Mouse (Mus musculus): Measurements from ENCODE around the gene Casp6. TPM values are rescaled to one million over a fixed set of nuclear protein-coding genes. Genes with fewer than 3 reads are reported as not detected.

The Casp6 gene
- polyA plus RNA-seq, 1 experiment: 26.4 TPM

DNA sequence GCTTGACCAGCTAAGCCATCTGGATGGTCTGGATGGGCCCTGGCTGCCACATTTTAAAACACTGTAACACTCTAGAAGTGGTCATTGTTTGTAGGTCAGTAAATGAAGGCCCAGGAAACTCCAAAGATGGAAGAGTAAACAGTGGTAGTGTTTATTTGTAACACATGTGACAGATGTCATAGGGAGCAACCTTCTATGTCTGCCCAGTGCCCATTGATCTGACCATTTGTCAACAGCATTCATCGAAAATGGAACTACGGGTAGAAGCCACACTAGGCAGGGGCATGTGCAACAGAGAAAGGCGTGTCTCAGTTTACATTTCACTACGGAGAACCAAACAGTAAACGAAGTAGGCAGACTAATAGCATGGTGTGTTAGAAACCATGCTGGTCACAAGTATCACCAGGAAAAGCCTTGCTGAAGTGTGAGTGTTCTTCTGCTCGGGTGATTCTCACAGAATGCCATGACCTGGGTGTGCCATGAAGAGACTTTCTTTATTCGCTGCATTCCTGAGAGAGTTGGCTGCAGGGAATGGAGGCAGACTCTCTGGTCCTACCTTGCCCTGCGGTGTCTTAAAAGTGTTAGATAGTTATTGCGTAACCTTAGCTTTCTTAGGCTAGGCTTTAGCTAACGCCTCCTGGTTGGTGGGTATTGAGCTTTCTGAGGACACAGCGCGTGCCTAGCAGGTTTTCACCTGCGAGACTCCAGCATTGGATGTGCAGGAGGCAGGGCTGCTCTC, 13.3 kb upstream of the Casp6 start:
- TF ChIP-seq CTCF (IDR thresholded peaks at IDR 0.05; ENCODE audit: borderline replicate concordance, extremely low read depth, insufficient read depth, insufficient read length) (no peak), POLR2A (IDR thresholded peaks at IDR 0.05; ENCODE audit: borderline replicate concordance, extremely low read depth, insufficient read depth, insufficient read length, poor library complexity, severe bottlenecking) (no peak)

DNA sequence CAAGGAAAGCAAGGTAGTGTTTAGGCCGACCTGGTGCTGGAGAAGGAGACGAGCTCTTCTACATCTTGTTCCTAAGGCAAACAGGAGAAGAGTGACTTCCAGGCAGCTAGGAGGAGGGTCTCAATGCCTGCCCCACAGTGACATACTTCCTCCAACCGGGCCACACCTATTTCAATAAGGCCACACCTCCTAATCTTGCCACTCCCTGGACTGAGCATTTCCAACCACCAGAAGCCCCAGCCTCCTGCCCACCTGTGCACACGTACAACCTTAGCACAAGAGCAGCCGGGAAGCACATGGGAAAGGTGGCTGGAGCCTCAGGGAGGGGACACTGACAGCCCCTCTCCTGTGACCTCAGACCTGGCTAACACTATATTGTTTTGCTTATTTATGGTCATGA, 9.2 kb upstream of the Casp6 start:
- no peak for DNase-seq (ENCODE audit: low read depth)
- TF ChIP-seq POLR2A (IDR thresholded peaks at IDR 0.05; ENCODE audit: borderline replicate concordance, extremely low read depth, insufficient read depth, insufficient read length, poor library complexity, severe bottlenecking) (no peak), CTCF (IDR thresholded peaks at IDR 0.05; ENCODE audit: borderline replicate concordance, extremely low read depth, insufficient read depth, insufficient read length) (no peak)

More for the DNA sequence above, 13.3 kb upstream of the Casp6 start:
- DNase-seq (ENCODE audit: low read depth): no peak

DNA sequence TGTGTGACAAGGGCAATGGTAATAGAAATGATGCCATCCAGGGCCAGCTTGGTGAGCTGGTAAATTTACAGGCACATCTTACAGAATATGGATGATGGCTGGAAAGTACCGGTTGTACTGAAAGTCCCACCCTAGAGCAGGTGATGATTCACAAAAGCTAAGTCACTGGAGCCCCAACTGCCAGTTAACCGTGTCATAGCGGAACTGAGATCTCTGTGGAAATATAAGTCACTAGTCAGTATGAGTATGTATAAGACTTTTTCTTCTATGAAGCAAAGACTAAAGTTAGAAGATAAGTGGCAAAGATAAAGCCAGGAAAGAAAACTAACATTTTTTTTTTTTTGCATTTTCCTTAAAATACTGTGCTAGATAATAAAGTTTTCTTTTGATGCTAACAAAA, 8.1 kb upstream of the Casp6 start:
- no peak for DNase-seq (ENCODE audit: low read depth)
- TF ChIP-seq CTCF (IDR thresholded peaks at IDR 0.05; ENCODE audit: borderline replicate concordance, extremely low read depth, insufficient read depth, insufficient read length) (no peak), POLR2A (IDR thresholded peaks at IDR 0.05; ENCODE audit: borderline replicate concordance, extremely low read depth, insufficient read depth, insufficient read length, poor library complexity, severe bottlenecking) (no peak)

GRCm38 (mm10) chr3:129896591-129896990, 4.6 kb upstream of the Casp6 start:
- TF ChIP-seq POLR2A (IDR thresholded peaks at IDR 0.05; ENCODE audit: borderline replicate concordance, extremely low read depth, insufficient read depth, insufficient read length, poor library complexity, severe bottlenecking) (no peak), CTCF (IDR thresholded peaks at IDR 0.05; ENCODE audit: borderline replicate concordance, extremely low read depth, insufficient read depth, insufficient read length) (no peak)
- no peak for DNase-seq (ENCODE audit: low read depth)

- no peak for DNase-seq (ENCODE audit: low read depth)
- TF ChIP-seq POLR2A (IDR thresholded peaks at IDR 0.05; ENCODE audit: borderline replicate concordance, extremely low read depth, insufficient read depth, insufficient read length, poor library complexity, severe bottlenecking) (no peak), CTCF (IDR thresholded peaks at IDR 0.05; ENCODE audit: borderline replicate concordance, extremely low read depth, insufficient read depth, insufficient read length) (no peak)
Observed at GRCm38 (mm10) chr3:129898886-129899285, 2.3 kb upstream of the Casp6 start.

- TF ChIP-seq POLR2A (IDR thresholded peaks at IDR 0.05; ENCODE audit: borderline replicate concordance, extremely low read depth, insufficient read depth, insufficient read length, poor library complexity, severe bottlenecking): no peak
- TF ChIP-seq CTCF (IDR thresholded peaks at IDR 0.05; ENCODE audit: borderline replicate concordance, extremely low read depth, insufficient read depth, insufficient read length): no peak
- no peak for DNase-seq (ENCODE audit: low read depth)
Observed at GRCm38 (mm10) chr3:129903369-129903768, 2.1 kb downstream of the Casp6 start.

DNA sequence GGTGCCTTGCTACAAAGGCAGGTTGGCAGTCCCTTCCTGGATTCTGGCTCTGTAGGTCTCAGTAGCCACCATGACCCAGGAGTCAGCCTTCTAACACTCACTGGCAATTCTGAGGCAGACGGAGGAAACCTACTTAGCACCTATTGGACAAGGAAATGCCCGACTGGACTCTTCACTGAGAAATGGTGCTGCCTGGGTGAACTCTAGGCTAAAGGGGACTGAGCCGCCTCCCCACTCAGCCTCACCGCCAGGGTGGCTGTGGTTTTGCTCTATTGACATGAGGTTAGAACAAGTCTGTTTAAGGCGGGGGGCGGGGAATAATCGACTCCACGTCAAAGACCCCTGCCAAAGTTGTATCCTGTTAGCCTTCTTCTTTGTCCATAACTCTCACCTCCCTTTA, 2.6 kb downstream of the Casp6 start:
- DNase-seq (ENCODE audit: low read depth): no peak
- TF ChIP-seq POLR2A (IDR thresholded peaks at IDR 0.05; ENCODE audit: borderline replicate concordance, extremely low read depth, insufficient read depth, insufficient read length, poor library complexity, severe bottlenecking) (no peak), CTCF (IDR thresholded peaks at IDR 0.05; ENCODE audit: borderline replicate concordance, extremely low read depth, insufficient read depth, insufficient read length) (no peak)

DNA sequence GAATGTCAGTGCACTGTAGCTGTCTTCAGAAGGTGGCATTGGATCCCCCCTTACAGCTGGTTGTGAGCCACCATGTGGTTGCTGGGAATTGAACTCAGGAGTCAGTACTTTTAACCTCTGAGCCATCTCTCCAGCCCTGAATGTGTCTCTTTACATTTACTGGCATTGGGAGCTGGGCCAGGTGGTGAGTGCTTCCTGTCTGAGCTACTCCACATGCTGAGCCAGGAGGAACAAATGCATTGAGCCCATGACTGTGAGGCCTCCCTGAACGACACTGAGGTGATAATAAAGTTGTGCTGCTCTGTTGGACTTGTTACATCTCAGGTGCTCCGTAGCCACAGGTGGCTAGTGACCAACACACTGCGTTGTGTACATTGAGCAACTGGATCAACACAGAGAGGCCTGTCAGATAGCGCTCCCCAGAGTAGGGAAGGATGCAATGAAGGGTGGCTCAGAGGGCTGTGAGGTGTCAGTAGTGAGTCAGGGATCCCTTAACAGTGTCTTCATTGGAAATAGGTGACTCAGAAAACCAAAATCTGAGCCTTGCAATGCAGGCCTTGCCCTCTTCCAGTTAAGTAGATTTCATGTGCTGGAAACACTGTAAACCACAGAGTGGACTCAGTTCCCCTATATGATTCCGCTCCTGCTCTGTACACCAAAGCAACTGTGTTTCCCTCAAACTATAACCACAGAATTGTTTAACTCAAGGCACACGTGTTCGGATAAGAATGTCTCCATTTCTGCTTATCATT, 3.3 kb downstream of the Casp6 start:
- DNase-seq (ENCODE audit: low read depth): no peak
- TF ChIP-seq POLR2A (IDR thresholded peaks at IDR 0.05; ENCODE audit: borderline replicate concordance, extremely low read depth, insufficient read depth, insufficient read length, poor library complexity, severe bottlenecking): no peak
- TF ChIP-seq CTCF (IDR thresholded peaks at IDR 0.05; ENCODE audit: borderline replicate concordance, extremely low read depth, insufficient read depth, insufficient read length): no peak

DNA sequence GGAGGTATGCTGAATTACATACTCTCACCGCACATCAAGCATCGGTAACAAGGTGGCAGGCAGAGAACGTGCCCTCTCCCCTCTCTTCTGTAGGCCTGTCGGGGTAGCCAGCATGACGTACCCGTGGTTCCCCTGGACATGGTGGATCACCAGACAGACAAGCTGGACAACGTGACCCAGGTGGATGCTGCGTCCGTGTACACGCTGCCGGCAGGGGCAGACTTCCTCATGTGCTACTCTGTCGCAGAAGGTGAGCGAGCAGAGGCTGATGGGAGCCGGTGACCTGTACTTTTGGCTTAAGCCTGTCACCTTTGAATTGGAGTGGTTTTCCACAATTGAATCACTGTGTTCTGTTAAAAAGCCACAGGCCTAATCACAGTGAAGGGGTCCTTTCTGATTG, 10.8 kb downstream of the Casp6 start:
- TF ChIP-seq POLR2A (IDR thresholded peaks at IDR 0.05; ENCODE audit: borderline replicate concordance, extremely low read depth, insufficient read depth, insufficient read length, poor library complexity, severe bottlenecking): no peak
- no peak for TF ChIP-seq CTCF (IDR thresholded peaks at IDR 0.05; ENCODE audit: borderline replicate concordance, extremely low read depth, insufficient read depth, insufficient read length)

DNA sequence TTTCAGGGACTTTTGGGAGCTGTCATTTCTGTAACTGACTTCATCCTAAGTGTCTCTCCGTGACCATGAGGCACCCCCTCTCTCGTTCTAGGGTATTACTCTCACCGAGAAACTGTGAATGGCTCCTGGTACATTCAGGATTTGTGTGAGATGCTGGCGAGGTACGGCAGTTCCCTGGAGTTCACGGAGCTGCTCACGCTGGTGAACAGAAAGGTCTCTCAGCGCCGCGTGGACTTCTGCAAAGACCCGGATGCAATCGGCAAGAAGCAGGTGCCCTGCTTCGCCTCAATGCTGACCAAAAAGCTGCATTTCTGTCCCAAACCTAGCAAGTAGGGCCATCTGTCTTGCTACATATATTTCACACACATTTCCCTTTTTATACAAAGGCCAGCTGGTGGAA, 12.0 kb downstream of the Casp6 start:
- TF ChIP-seq POLR2A (IDR thresholded peaks at IDR 0.05; ENCODE audit: borderline replicate concordance, extremely low read depth, insufficient read depth, insufficient read length, poor library complexity, severe bottlenecking) (no peak), CTCF (IDR thresholded peaks at IDR 0.05; ENCODE audit: borderline replicate concordance, extremely low read depth, insufficient read depth, insufficient read length) (no peak)

More for the DNA sequence above, 10.8 kb downstream of the Casp6 start:
- DNase-seq (ENCODE audit: low read depth): no peak

DNA sequence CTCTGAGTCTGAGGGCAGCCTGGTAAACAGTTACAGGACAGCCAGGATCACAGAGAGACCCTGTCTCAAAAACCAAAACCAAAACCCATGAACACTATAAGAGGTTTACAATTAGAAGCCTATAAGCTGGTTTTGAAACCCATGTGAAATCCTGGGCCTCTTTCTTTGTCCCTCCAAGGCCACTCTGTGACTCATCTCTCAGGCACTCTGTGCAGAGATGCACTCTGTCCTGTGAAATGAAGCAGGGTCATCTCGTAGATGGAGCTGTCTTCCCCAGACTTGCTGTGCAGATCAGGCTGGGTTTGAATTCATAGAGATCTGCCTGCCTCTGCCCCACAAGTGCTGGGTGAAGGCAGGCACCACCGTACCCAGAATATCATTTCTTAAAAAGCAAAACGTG, 16.2 kb downstream of the Casp6 start:
- no peak for TF ChIP-seq CTCF (IDR thresholded peaks at IDR 0.05; ENCODE audit: borderline replicate concordance, extremely low read depth, insufficient read depth, insufficient read length)
- no peak for TF ChIP-seq POLR2A (IDR thresholded peaks at IDR 0.05; ENCODE audit: borderline replicate concordance, extremely low read depth, insufficient read depth, insufficient read length, poor library complexity, severe bottlenecking)
- DNase-seq (ENCODE audit: low read depth): no peak

More for the DNA sequence above, 12.0 kb downstream of the Casp6 start:
- no peak for DNase-seq (ENCODE audit: low read depth)

All from brain, embryonic 14.5 days (tissue).